Mouse (Mus musculus) stomach, postnatal 0 days (tissue): ENCODE measurements around the gene Prkaa2.

ENCODE experiments used
- CTCF ChIP-seq: IDR thresholded peaks from 2 replicates; pipeline ENCODE4 v1.5.1; 2016; ENCODE audit warnings: antibody characterized with exemption, low read depth, mild to moderate bottlenecking, moderate library complexity
- EP300 ChIP-seq: optimal IDR thresholded peaks from 2 replicates; pipeline ENCODE3; 2016; ENCODE audit warnings: antibody characterized with exemption

GRCm38 (mm10) chr4:105157276-105158168 is 47.8 kb upstream of the Prkaa2 start, which contains the start of gene Plpp3:
- TF ChIP-seq CTCF (no peak), EP300 (no peak)
